Mouse (Mus musculus): ENCODE results near the gene Apex1. TPM values are rescaled to one million over a fixed set of nuclear protein-coding genes. Genes with fewer than 3 reads are reported as not detected.
"Not testable (repeated sequence)": the region's sequence is repeated elsewhere in the genome, so short reads cannot be mapped to it uniquely, and the experiment has no call there.

The Apex1 gene
- polyA plus RNA-seq, 1 experiment from 2014 or later: 265 TPM

- no peaks in the 10 kb centered on the region for H3K9me3 ChIP-seq
- 52% methylated on average over 7 of the region's 7 CpGs for WGBS
Observed at GRCm38 (mm10) chr14:50897374-50897765, 27.4 kb upstream of the Apex1 start, which contains the start of gene Klhl33. Klhl33 (minus strand) TSS chr14:50897507.

DNA sequence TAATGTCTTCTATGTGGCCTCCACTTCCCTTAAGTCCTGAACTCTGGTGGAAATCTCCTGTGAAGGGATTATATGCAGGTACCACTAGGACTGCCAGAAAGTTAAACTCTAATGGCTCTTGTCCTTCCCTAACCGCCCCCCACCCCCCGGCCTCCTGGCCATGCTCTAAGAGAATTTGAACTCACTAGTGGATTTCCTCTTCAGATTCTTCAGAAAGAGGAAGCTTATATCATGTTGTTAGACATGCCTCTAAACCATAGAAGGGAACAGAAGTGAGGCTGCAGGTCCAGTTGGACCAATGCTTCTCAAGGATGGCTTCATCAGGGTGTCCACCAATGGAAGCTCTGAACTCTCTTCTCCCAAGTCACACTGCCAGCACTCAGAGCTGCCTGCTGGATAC lies 26.8 kb upstream of the Apex1 start:
- H3K27ac ChIP-seq; H3K9ac ChIP-seq; H3K36me3 ChIP-seq; H3K9me3 ChIP-seq; H3K27me3 ChIP-seq (replicated peaks); H3K4me1 ChIP-seq (replicated peaks); H3K4me3 ChIP-seq (replicated peaks); H3K4me2 ChIP-seq (replicated peaks); ATAC-seq: not testable (repeated sequence)
- WGBS: 90% methylated on average over 2 of the region's 2 CpGs

More at GRCm38 (mm10) chr14:50897374-50897765, 27.4 kb upstream of the Apex1 start, which contains the start of gene Klhl33:
- H3K4me1 ChIP-seq (replicated peaks): peaks cover 11% of the 10 kb centered on the region
- peak within 1 kb of the TSS; percentile 44 for H3K4me3 ChIP-seq (replicated peaks)
- ATAC-seq: no peak
- H3K27ac ChIP-seq: no peak within 1 kb of the TSS
- no peaks in the 10 kb centered on the region for H3K36me3 ChIP-seq
- H3K27me3 ChIP-seq (replicated peaks): 0 out of 2 replicates have a peak, but pooled peaks cover 3% of the 10 kb centered on the region
- peak within 1 kb of the TSS; percentile 37 for H3K9ac ChIP-seq
- peak within 1 kb of the TSS; percentile 94 for H3K4me2 ChIP-seq (replicated peaks)

GRCm38 (mm10) chr14:50903973-50904827 lies 20.6 kb upstream of the Apex1 start:
- no peaks in the 10 kb centered on the region for H3K27me3 ChIP-seq (replicated peaks)
- H3K9me3 ChIP-seq: no peaks in the 10 kb centered on the region
- 4% methylated on average over 26 of the region's 26 CpGs for WGBS
- H3K4me1 ChIP-seq (replicated peaks): peaks cover 3% of the 10 kb centered on the region; the same call in 1 of the 2 replicates
- peak overlapping the region; percentile 67 for H3K4me2 ChIP-seq (replicated peaks)
- ATAC-seq: peak; percentile 91
- peak overlapping the region; percentile 47 for H3K9ac ChIP-seq
- peak overlapping the region; percentile 48; the same call in 1 of the 2 replicates for H3K27ac ChIP-seq
- peak overlapping the region; percentile 37 for H3K4me3 ChIP-seq (replicated peaks)
- no peaks in the 10 kb centered on the region for H3K36me3 ChIP-seq

- WGBS: 81% methylated on average over 4 of the region's 4 CpGs
- Histone ChIP-seq H3K4me1 (replicated peaks) (peaks cover 3% of the 10 kb centered on the region; the same call in 1 of the 2 replicates), H3K4me2 (replicated peaks) (no peak overlapping the region), H3K27ac (no peak overlapping the region), H3K27me3 (replicated peaks) (no peaks in the 10 kb centered on the region), H3K4me3 (replicated peaks) (no peak overlapping the region), H3K9ac (no peak overlapping the region), H3K9me3 (no peaks in the 10 kb centered on the region), H3K36me3 (no peaks in the 10 kb centered on the region)
- ATAC-seq: no peak
Observed at GRCm38 (mm10) chr14:50904828-50905129, 20.0 kb upstream of the Apex1 start.

- H3K9ac ChIP-seq; H3K4me3 ChIP-seq (replicated peaks); H3K4me1 ChIP-seq (replicated peaks); H3K9me3 ChIP-seq; H3K36me3 ChIP-seq; H3K27me3 ChIP-seq (replicated peaks); H3K27ac ChIP-seq; ATAC-seq; H3K4me2 ChIP-seq (replicated peaks): not testable (repeated sequence)
Observed at GRCm38 (mm10) chr14:50905327-50905726, 19.4 kb upstream of the Apex1 start.

- Histone ChIP-seq H3K4me3 (replicated peaks) (no peak overlapping the region), H3K4me2 (replicated peaks) (no peak overlapping the region), H3K4me1 (replicated peaks) (peaks cover 3% of the 10 kb centered on the region; the same call in 1 of the 2 replicates), H3K27me3 (replicated peaks) (no peaks in the 10 kb centered on the region), H3K9me3 (no peaks in the 10 kb centered on the region), H3K9ac (no peak overlapping the region), H3K27ac (no peak overlapping the region), H3K36me3 (no peaks in the 10 kb centered on the region)
- WGBS: 72% methylated on average over 4 of the region's 4 CpGs
- no peak for ATAC-seq
Observed at GRCm38 (mm10) chr14:50908126-50908525, 16.6 kb upstream of the Apex1 start.

DNA sequence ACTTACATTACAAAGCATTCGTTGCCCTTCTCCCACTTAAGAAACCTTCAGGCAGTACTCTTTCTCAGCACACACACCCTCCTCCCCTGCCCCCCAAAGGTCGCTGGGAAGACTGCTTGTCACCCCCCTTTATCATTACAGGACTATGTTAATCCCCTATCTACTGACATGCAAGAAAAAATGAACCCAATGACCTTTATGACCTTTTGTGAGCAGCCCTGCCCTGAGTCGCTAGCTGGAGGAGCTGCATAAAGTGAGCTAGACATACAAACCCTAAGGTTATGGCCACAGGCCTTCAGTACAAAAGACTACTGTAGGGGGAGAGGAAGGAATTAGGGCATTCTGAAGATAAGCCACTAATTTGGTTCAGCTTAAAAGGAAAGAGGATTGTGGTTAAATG lies 13.4 kb upstream of the Apex1 start:
- Histone ChIP-seq H3K9me3 (no peaks in the 10 kb centered on the region), H3K4me2 (replicated peaks) (no peak overlapping the region), H3K36me3 (peaks cover 16% of the 10 kb centered on the region), H3K27ac (no peak overlapping the region), H3K4me1 (replicated peaks) (no peaks in the 10 kb centered on the region), H3K4me3 (replicated peaks) (no peak overlapping the region), H3K27me3 (replicated peaks) (no peaks in the 10 kb centered on the region), H3K9ac (no peak overlapping the region)
- 56% methylated on average over 3 of the region's 3 CpGs for WGBS
- no peak for ATAC-seq

- peak overlapping the region; percentile 78 for H3K4me3 ChIP-seq (replicated peaks)
- H3K4me1 ChIP-seq (replicated peaks); H3K27me3 ChIP-seq (replicated peaks); ATAC-seq; H3K27ac ChIP-seq; H3K9me3 ChIP-seq: not testable (repeated sequence)
- H3K9ac ChIP-seq: 0 out of 2 replicates have a peak overlapping the region, but pooled peaks have one; percentile 77
- peaks cover 25% of the 10 kb centered on the region for H3K36me3 ChIP-seq
- WGBS: 54% methylated on average over 1 of the region's 1 CpGs
- peak overlapping the region; percentile 69 for H3K4me2 ChIP-seq (replicated peaks)
Observed at GRCm38 (mm10) chr14:50923437-50923836, 1.3 kb upstream of the Apex1 start.

DNA sequence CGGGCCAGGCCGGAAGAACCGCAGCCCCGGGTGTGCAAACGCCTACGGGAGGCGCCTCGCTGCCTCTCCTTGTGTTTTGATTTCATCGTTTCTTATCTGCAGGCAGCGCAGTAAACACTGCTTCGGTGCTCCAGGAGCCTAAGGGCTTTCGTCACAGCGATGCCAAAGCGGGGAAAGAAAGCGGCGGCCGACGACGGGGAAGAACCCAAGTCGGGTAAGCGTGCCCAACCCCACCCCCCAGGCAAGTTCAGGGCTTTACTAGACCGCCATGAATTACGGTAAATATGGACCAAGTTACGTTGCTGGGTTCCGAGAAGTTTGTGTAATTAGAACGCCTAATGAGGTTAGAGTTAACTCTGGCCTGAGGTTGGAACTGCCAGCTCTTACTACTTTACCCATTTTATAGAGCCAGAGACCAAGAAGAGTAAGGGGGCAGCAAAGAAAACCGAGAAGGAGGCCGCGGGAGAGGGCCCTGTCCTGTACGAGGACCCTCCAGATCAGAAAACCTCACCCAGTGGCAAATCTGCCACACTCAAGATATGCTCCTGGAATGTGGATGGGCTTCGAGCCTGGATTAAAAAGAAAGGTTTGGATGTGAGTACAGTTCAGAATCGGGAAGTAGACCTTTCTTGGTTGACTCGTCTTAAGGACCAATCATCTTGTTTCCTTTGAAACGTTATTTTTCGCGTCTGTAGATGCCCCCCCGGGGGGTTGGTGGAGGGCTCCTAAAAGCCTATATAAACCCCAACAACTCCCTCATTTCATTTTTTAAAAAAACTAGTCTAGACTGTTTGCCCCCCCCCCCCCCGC lies 548 bp downstream of the Apex1 start:
- H3K36me3 ChIP-seq: peaks cover 23% of the 10 kb centered on the region
- H3K9me3 ChIP-seq: no peaks in the 10 kb centered on the region
- peak overlapping the region; percentile 69 for H3K4me2 ChIP-seq (replicated peaks)
- H3K27ac ChIP-seq: peak overlapping the region; percentile 93
- ATAC-seq: peak; percentile 59
- no peaks in the 10 kb centered on the region for H3K27me3 ChIP-seq (replicated peaks)
- H3K4me1 ChIP-seq (replicated peaks): peaks cover 16% of the 10 kb centered on the region; the same call in 1 of the 2 replicates
- peak overlapping the region; percentile 77 for H3K9ac ChIP-seq
- WGBS: 1% methylated on average over 38 of the region's 38 CpGs
- H3K4me3 ChIP-seq (replicated peaks): peak overlapping the region; percentile 78

- no peak overlapping the region for H3K9ac ChIP-seq
- WGBS: 70% methylated on average over 3 of the region's 3 CpGs
- no peaks in the 10 kb centered on the region for H3K9me3 ChIP-seq
- no peak overlapping the region for H3K27ac ChIP-seq
- H3K4me2 ChIP-seq (replicated peaks): no peak overlapping the region
- no peak for ATAC-seq
- H3K36me3 ChIP-seq: peaks cover 23% of the 10 kb centered on the region
- H3K4me1 ChIP-seq (replicated peaks): peaks cover 16% of the 10 kb centered on the region; the same call in 1 of the 2 replicates
- no peak overlapping the region for H3K4me3 ChIP-seq (replicated peaks)
- no peaks in the 10 kb centered on the region for H3K27me3 ChIP-seq (replicated peaks)
Observed at GRCm38 (mm10) chr14:50927366-50927765, 2.6 kb downstream of the Apex1 start.

GRCm38 (mm10) chr14:50929951-50930350 lies 5.2 kb downstream of the Apex1 start:
- H3K9me3 ChIP-seq: no peaks in the 10 kb centered on the region
- peak overlapping the region; percentile 85 for H3K4me3 ChIP-seq (replicated peaks)
- 11% methylated on average over 10 of the region's 10 CpGs for WGBS
- H3K27me3 ChIP-seq (replicated peaks): no peaks in the 10 kb centered on the region
- peak overlapping the region; percentile 85 for H3K9ac ChIP-seq
- H3K27ac ChIP-seq: peak overlapping the region; percentile 91
- H3K4me2 ChIP-seq (replicated peaks): peak overlapping the region; percentile 76
- H3K36me3 ChIP-seq: peaks cover 23% of the 10 kb centered on the region
- ATAC-seq: no peak
- H3K4me1 ChIP-seq (replicated peaks): peaks cover 16% of the 10 kb centered on the region; the same call in 1 of the 2 replicates

DNA sequence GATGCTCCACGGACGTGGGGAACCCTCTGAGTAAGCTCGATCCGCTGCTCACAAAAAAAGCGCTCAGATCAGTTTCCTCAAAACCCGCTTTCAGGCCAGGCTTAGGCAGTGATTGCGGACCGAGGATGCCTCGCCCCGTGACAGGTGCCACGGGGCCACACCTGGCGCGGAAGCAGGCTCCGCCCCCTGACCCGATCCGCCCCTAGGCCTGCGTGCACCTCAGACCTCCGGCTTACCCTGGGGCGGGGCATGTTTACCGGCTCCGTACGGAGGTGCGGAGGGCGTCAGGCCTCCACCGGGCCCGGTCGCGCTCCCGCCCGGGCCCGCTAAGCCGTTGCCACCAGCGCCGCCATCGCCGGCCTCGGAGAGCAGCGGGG lies 5.6 kb downstream of the Apex1 start:
- no peaks in the 10 kb centered on the region for H3K9me3 ChIP-seq
- H3K4me2 ChIP-seq (replicated peaks): peak overlapping the region; percentile 76
- H3K36me3 ChIP-seq: peaks cover 23% of the 10 kb centered on the region
- under 1% methylated on average over 38 of the region's 38 CpGs for WGBS
- ATAC-seq: peak; percentile 85
- H3K4me1 ChIP-seq (replicated peaks): peaks cover 16% of the 10 kb centered on the region; the same call in 1 of the 2 replicates
- H3K4me3 ChIP-seq (replicated peaks): peak overlapping the region; percentile 85
- peak overlapping the region; percentile 85 for H3K9ac ChIP-seq
- no peaks in the 10 kb centered on the region for H3K27me3 ChIP-seq (replicated peaks)
- H3K27ac ChIP-seq: peak overlapping the region; percentile 91
